Mouse (Mus musculus) left cerebral cortex, postnatal 14 days (tissue): Measurements from ENCODE around the gene Dhx40. TPM values are rescaled to one million over a fixed set of nuclear protein-coding genes. Genes with fewer than 3 reads are reported as not detected.
A peak's percentile ranks its signal among the peaks of the same experiment; 100 is the strongest.

Experiments used
- DNase-seq, 2 experiments: peaks; one replicate each; pipeline ENCODE4 v3.0.0; 2021 to 2022; ENCODE audit warnings: low spot score in 2 of 2, mixed read lengths in 1 of 2
- intact Hi-C: fragments of 180-260 bp; cut with DNase I; formaldehyde crosslinking; loops from one replicate; pipeline ENCODE4 v1.15.1; 2025
- long read RNA-seq, 2 experiments: library from polyadenylated mRNA; stranded (forward); transcript quantifications; one replicate each; pipeline ENCODE4 v2.0.0; 2021
- total RNA-seq, 2 experiments: library from RNA; stranded (reverse); gene quantifications; 2 replicates each; pipeline ENCODE4 v1.2.3; 2021

The Dhx40 gene
- total RNA-seq: 10 to 100 TPM; 15.7 to 19.5 TPM
- long read RNA-seq, experiment 1, transcript Dhx40-201 (18 exons, 3,813 nt): major isoform, 9 of 12 reads
- long read RNA-seq, experiment 1, partial matches to known transcripts: 3 of 12 reads
- long read RNA-seq, experiment 1, other reads (novel, unspliced or antisense): 0 of 12 reads
- long read RNA-seq, experiment 2, transcript Dhx40-201 (18 exons, 3,813 nt): major isoform, 6 of 8 reads
- long read RNA-seq, experiment 2, partial matches to known transcripts: 1 of 8 reads
- long read RNA-seq, experiment 2, other reads (novel, unspliced or antisense): 1 of 8 reads

DNA sequence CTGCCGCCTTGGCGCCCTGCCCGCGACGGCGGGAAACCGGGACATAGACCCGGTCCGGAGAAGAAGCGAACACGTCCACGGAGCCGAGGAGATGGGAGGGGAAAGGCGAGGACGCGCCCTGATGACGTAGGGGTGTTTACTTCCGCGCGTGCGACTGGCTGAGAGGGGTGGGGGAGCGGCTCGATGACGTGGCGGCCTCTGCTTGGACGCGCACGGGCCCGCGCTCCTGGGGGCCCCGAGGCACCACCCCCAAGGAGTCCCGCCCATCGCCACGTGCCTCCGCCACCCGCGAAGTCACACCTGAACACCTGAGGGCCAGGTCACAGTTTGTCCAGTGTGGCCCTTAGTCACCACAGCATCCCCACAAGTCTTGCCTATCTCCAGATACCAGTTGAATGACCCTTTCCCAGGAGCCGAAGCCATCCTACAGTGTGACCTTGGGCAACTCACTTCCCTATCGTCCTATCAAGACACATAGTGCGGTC is at the start of gene Dhx40:
Dhx40 (minus strand) TSS at position 242 of the 485 bp plus-strand sequence.
- peak; percentile 92 to 94 for DNase-seq
- intact Hi-C loops: no loop called here

DNA sequence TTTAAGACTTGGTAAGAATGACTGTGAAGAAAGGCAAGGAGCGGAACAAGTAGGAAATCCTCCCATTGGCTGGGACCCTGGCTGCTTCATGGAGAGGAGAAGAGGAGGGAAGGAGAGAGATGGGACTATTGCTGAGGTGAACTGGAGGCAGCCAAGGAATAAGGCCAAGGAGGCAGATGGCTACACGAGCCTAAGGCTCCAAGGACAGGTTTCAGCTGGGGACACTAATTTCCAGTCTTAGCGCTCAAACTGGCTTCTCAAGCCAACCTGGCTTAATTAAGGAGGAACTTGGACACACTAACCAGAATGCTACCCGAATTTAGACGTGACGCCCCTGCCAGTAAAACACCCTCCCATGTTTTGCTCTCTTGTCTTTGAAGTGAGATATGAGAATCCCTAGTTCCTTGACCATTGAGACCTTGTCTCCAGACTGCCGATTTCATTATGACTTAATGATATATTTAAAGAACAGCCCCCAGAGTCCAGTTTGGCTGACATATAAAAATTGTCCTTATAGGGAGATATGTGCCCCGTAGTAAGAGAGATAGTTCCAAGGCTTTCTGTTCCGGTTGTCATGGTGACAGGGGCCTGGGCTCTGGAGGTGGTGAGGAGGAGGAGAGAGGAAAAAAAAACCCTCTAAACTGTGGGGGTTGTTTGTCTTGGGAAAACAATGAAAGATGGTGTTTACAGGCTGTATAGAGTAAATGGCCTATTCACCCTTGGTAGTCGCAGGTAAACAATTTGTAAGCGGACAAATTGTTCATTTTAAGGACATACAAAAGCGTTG is 48.3 kb upstream of the Dhx40 start:
- DNase-seq: peak; percentile 66 to 72
- intact Hi-C loops: no loop called here

DNA sequence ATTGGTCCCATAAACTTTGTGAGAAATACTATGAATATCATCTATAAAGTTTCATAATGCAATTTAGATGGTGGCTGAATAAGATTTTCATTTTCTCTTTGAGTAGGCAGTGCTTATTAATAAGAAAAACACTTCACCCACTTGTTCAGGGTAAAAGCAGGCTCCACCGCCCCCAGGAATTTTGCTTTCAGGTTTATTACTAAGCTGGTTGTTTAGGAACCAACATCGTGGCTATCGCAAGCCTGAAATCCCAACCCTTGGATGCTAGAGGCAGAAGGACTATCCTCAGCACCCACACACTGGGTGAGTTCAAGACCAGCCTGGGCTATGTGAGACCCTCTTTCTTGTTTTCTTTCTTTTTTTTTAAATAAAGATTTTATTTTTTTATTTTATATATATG is 45.5 kb upstream of the Dhx40 start:
- peak; percentile 45 to 47 for DNase-seq
- intact Hi-C loops: no loop called here

DNA sequence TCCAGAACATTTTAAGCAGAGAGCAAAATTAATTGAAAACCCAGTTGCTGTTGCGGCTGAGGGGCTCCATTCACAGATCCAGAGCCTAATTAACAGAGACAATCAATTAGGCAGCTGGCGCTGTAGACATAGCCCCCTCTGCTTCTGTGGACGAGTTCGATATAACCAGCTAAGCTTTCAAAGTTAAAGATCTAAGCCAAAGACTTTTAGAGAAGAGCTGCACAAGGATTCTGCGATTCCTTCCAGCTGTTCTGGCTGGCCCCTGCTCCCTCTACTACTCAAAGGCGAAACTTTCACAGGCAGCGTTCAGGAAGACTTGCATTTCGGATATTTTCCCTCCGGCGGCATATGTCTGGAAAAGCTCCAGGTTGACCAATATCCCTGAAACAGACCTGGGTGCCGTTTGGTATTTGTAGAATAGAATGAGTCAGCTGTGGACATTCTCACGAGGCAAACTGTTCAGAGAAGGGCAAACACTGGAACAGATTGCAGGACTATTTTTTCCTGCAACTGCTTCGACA is 45.0 kb upstream of the Dhx40 start:
- intact Hi-C loops: no loop called here
- DNase-seq: peak in 1 of 2 experiments; percentile 18

DNA sequence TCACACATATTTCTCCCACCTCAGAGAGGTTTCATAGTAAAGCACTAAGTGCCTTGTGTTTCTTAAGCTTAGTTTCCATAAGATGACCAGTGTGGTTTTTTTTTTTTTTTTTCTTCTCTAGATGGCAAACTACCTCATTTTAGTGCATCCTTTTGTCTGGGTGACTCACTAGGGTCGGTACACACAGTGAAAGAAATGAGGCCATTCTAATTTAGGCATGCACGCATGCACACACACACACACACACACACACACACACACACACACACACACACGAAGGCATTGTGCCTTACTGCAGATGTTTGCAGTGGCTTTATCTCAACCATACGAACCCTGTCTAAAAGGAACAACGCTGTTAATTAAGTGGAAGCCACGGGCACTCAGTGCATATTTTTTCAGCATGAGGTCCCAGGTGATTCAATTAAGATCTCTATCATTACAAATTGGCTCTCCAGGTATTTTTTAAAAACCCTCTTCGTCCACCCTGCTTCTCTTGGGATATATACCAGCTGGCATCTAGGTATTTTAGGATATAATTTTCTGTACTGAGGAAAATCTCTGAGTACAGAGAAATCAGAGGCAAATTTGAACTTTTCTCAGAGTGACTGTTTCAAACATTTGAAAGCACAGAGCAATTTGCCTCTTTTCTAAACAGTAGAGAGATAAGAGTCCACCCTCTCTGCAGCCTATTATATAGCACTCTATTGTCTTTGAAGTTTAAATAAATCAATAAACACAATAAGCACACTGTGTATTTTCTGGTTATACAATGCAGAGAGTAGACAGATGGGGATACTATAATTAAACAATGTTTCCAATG is 44.4 kb upstream of the Dhx40 start:
- DNase-seq: peak in 1 of 2 experiments; percentile 35
- intact Hi-C loops: no loop called here

DNA sequence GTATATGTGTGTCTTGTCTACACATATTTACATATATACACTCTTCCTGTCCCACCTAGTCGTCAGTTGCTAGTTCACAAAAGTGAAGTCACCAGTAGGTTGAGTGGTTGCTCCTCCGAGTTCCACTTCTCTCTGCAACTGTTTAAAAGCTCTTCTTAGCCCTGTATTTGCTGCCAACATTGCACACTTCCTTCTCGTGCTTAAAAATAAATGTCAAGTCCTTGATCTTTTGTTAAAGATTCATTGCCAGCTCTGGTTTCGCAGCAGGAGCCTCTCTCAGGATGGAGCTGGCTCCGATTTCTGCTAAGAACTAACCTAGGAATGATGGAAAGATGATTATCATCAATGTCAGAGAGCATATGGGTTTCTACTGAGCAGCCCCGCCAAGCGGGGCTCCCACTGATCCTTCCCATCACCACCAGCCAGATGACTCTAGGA is 43.7 kb upstream of the Dhx40 start:
- DNase-seq: peak in 1 of 2 experiments; percentile 49
- intact Hi-C loops: no loop called here

DNA sequence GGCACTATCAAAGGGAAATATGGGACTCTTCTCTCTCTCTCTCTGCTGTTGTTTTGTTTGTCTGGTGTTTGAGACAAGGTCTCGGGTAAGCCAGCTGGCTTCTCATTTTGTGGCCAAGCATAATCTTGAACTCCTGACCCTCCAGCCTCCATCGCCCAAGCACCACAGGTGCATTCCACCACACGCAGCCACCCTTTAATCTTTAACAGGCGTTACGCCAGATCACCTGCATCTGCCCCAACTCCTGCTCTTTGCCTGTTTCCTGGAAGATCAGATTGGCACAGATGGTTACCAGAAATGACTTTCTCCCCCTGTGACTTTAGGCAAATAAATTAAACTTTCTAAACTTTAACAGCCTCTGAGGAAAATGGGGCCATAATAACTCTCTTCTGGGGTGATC is 36.3 kb upstream of the Dhx40 start:
- intact Hi-C loops: no loop called here
- no peak for DNase-seq

DNA sequence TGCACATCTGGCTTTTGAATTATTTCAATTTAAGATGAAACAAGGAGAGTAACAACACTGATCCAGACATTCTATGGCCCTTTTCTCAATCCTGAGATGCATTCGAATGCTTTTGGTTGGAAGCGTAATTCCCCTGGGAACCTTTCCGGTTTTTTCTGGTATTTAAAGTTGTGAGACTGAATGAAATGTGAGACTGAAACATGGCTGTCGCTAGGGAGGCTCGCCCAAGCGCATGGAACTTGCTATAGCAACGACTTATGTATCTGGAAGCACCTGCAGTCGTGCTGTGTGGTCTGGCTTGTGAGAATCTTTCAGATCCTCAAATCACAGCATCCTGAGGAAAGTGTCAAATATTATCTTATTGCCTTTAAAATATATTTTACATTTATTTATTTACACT is 33.7 kb upstream of the Dhx40 start:
- intact Hi-C loops: no loop called here

DNA sequence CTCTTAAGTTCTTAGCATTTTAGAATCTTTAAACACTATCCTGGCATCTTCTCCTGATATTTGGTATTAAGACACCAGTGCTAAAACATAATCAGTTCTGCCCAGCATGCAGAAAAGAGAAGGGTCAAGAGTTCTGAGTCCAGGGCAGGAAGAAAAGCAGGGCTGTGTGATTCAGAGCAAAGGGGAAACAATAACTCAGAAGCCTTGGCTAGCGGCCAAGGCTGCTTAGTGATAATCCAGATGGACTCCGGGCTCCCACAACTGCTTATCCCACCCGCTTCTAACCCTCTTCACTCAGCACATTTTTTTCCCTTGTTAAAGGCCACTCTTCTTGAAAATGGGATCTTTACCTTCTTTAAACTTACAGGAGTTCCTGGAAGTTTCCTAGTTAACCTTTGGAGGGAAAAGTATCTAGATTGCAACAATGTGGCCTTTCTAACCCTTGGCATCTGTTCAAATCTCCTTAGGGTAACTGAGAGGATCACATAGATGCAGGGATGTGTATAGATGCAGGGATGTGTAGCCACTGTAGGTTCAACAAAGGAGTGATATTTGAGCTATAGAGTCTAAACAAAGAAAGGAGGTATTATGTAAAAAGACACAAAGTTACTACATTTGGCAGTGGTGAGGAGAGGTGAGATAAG is 33.1 kb upstream of the Dhx40 start:
- intact Hi-C loops: no loop called here

More for the DNA sequence above, 33.7 kb upstream of the Dhx40 start:
- DNase-seq: peak; percentile 25 to 58

DNA sequence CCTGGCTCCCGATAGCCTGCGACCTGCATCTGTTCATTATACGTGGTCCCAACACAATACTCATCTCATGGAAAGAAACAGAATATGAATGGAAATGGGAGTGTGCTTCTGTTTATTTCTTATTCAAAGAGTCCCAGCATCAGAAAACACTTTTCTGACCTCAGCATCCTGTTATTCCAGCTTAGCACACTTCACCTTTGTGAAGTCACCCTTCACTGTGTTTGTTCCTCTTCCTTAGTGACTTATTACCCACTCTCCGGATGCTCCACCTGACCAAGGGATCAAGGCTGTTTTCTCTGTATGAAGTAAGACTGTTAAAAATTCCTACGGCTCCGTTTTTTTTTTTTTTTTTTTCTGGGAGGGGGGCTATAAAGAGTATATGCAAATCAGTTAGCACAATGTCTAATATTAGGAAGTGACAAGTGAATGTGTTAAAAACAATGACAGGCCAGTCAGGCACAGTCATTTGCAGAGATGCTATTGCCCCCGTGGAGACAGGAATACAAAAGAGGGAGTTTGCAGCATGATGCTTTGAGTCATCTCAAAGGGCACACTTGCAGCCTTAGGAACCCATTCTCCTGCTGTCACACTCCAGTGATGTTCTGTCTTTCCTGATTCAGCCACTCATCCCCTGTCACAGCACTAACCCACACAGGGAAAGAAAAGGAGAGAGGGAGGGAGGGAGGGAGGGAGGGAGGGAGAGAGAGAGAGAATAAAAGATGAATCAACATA is 32.3 kb upstream of the Dhx40 start:
- intact Hi-C loops: no loop called here
- DNase-seq: peak in 1 of 2 experiments; percentile 23

More for the DNA sequence above, 33.1 kb upstream of the Dhx40 start:
- no peak for DNase-seq

DNA sequence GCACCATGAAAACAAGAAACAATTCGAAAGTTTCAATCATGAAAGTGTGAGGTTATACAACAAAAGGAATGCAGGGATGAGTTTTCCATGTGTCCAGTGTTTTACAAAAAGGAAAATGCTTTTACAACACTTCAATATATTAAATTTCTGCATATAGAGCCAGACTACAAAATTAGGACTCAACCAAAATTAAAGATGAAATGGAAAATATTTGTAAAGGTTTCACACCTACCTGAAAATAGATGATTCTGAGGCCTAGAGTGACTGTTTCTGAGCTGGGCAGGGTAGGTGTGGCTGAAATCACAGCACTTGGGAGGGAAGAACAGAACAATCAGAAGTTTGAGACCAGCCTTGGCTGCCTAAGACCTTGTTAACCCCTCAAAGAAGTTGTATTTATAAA is 31.2 kb upstream of the Dhx40 start:
- DNase-seq: no peak
- intact Hi-C loops: no loop called here

DNA sequence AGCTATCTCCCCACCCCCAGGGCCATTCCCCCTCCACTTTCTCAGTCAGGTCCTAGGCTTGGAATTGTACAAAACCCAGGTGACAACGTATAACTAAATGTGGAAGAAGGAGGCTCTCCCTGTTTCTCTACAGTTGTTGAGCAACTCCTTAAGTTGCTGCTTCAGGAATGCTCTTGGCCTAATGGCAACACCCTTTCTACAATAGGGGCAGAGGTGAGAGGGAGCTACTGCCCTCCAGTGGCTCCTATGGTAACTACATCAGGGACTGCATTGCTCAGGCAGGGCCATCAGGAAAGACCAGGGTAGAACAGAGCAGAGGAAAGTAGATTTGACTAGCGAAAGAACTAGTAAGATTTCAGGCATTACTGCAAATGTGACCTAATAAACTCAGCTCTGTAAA is 28.8 kb upstream of the Dhx40 start:
- peak in 1 of 2 experiments; percentile 58 for DNase-seq
- intact Hi-C loops: no loop called here

DNA sequence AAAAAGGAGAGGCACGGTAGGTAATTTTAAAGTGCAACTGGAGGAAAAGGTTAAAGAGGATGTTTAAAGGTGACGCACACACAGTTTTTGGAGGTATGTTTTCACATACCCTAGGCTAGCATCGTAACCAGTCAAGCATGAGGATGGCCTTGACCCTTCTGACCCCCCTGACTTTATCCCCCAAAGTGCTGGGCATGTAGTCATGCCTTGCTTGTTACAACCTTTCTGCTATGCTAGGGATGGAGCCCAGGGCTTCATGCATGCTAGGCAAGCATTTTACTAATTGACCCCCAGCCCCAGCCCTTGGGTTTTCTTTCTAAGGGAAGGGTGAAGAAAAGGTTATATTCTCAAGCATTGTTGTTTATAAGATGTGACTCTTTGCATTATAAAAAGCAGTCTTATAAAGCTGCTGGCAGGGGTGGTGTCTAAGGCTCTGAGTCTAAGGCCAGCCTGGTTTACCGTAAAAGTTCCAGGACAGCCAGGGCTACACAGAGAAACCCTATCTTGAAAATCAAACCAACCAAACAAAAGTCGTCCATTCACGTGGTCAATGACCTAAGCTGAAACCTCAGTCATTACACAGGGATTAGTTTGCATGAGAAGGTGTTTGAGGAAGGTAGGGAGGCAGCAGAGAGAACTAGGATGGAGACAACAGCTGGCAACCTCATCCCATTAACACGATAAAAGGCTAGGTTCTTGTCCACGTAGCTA is 27.2 kb upstream of the Dhx40 start:
- intact Hi-C loops: no loop called here
- DNase-seq: no peak

DNA sequence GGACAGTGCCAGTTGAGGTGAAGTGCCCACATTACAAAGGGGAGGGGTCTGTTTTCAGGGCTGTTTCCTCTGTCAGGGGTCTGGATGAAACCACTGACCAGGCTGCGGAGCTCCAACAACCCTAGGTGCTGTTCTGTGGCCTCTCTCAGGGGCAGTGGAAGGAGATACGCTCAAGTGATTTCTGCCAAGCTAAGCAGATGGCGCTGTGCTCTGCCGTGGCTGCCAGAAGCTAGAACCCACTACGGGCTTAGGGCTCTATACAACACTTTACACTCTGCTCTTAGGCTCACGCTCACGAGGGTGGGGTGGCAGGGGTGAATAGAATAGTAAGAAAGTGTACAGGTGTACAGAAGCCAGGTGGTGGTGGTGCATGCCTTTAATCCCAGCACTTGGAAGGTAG is 26.5 kb upstream of the Dhx40 start:
- intact Hi-C loops: no loop called here
- no peak for DNase-seq

DNA sequence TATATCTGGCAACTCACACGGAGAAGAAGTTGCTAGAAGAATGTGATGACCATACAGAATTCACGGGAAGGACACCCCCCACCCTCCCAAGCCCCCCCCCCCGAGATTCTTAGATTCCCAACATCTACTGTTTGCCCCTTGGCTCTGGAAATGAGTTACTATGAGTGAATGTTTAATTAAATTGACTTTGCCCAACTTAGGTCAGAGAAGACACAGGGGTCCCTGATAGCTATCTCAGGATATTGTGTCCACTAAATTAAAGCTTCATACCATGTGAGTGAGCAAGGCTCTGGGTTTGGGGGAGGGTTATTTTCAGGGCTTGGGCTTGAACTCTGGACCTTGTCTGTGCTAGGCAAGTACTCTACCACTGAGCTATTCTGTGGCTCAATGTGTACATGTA is 25.6 kb upstream of the Dhx40 start:
- intact Hi-C loops: no loop called here
- DNase-seq: no peak

DNA sequence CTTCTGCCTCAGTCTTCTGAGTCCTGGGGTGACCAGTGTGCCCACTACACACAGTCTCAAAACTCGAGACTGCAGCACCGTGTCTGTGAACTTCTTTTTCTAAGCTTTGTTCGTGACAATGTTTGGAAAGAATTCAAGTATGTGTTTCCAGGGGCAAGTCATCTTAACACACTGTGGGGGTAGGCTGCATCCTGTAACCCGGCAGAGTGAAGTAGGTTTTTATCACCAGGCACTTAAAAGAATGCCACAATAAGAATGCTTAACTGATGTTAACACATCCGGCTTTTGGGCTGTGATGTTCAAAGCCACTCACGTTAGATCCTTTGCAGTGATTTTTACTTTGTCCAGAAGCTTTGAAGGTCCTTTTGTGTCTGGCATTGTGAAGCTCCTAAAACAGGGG is 20.9 kb upstream of the Dhx40 start:
- DNase-seq: no peak
- intact Hi-C loops: no loop called here

DNA sequence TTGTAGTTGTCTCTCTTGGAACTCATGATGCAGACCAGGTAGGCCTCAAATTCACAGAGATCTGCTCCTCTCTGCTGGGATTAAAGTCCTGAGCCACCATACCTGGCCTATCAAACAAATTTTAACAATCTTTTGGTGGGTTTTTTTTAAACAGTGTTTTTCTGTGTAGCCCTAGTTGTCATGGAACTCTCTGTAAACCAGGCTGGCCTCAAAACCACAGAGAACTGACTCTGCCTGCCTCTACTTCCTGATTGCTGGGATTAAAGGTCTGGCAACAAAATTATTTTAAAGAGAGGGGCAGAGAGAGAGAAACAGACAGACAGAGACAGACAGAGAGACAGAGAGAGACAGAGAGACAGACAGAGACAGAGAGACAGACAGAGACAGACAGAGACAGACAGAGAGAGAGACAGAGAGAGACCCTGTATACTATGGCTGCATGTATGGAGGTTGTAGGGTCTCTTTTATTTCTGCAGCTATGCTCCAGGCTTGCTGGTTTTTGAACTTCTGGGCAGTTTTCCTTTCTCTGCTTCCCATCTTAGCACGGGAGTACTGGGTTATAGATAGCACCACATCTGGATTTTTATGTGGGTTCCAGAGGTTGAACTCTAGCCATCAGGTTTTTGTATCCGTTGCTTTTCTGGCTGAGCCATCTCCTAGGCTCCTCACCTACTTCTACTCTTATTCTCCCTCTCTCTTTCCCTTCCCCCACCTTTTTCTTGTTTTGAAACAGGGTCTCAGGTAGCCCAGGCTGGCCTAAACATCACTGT is 20.1 kb upstream of the Dhx40 start:
- no peak for DNase-seq
- intact Hi-C loops: no loop called here
